Mouse (Mus musculus) right cerebral cortex, postnatal 4 days (tissue): ENCODE measurements at regions not wholly inside any gene's neighbourhood (a gene's known extent, or its start where the extent isn't known, plus 50 kb on each side); places are given as distances from the start of the nearest gene placed in this dataset.

Experiments used
- DNase-seq: peaks from one replicate; pipeline ENCODE4 v3.0.0-alpha.2; 2022

- no peak for DNase-seq
Observed at GRCm38 (mm10) chr17:83097998-83098397, 117.1 kb upstream of the Pkdcc start.

- DNase-seq = no peak
Observed at GRCm38 (mm10) chr17:83098679-83099413, 116.2 kb upstream of the Pkdcc start.

GRCm38 (mm10) chr17:83101035-83101434, 114.1 kb upstream of the Pkdcc start:
- DNase-seq = no peak

GRCm38 (mm10) chr17:83101756-83102155, 113.3 kb upstream of the Pkdcc start:
- DNase-seq = no peak

- DNase-seq = no peak
Observed at GRCm38 (mm10) chr17:83102675-83103412, 112.2 kb upstream of the Pkdcc start.

- no peak for DNase-seq
Observed at GRCm38 (mm10) chr17:83108151-83108550, 106.9 kb upstream of the Pkdcc start.

- DNase-seq = no peak
Observed at GRCm38 (mm10) chr17:83109792-83110440, 105.2 kb upstream of the Pkdcc start.

GRCm38 (mm10) chr17:83110556-83110955, 104.5 kb upstream of the Pkdcc start:
- no peak for DNase-seq

GRCm38 (mm10) chr17:83115146-83115545, 99.9 kb upstream of the Pkdcc start:
- DNase-seq = no peak

- DNase-seq = no peak
Observed at GRCm38 (mm10) chr17:83115832-83116480, 99.1 kb upstream of the Pkdcc start.

GRCm38 (mm10) chr17:83120665-83121232, 94.3 kb upstream of the Pkdcc start:
- no peak for DNase-seq

- peak; percentile 23 for DNase-seq
Observed at GRCm38 (mm10) chr17:83122525-83123280, 92.4 kb upstream of the Pkdcc start.

- no peak for DNase-seq
Observed at GRCm38 (mm10) chr17:83125057-83125456, 90.0 kb upstream of the Pkdcc start.

- DNase-seq = no peak
Observed at GRCm38 (mm10) chr17:83127842-83128241, 87.2 kb upstream of the Pkdcc start.

- peak; percentile 22 for DNase-seq
Observed at GRCm38 (mm10) chr17:83128843-83129544, 86.1 kb upstream of the Pkdcc start.

GRCm38 (mm10) chr17:83129658-83130057, 85.4 kb upstream of the Pkdcc start:
- no peak for DNase-seq

- DNase-seq = no peak
Observed at GRCm38 (mm10) chr17:83133201-83133600, 81.9 kb upstream of the Pkdcc start.

GRCm38 (mm10) chr17:83135441-83136120, 79.5 kb upstream of the Pkdcc start:
- DNase-seq = no peak

GRCm38 (mm10) chr17:83136267-83136666, 78.8 kb upstream of the Pkdcc start:
- DNase-seq = no peak

GRCm38 (mm10) chr17:83137720-83138119, 77.4 kb upstream of the Pkdcc start:
- no peak for DNase-seq
